In genomic region chr10:8917798-8918197, GRCm38 (mm10) we compare ENCODE assay signal across 20 mouse cellular contexts. TPM values are rescaled to one million over a fixed set of nuclear protein-coding genes. Genes with fewer than 3 reads are reported as not detected.
DNase-seq lines count a peak whose midpoint lies in the region; ATAC-seq and TF ChIP-seq lines count a peak whose summit lies in the region.
"Had no signal": no experiment of that assay in that cellular context is flagged by ENCODE, and none has a peak within 500 bp of the region (broad histone marks: within the 10 kb centered on the region; RNA-seq: fewer than 3 reads in every experiment).

No protein-coding gene starts in this region.

- DNase-seq in heart, adult 9 months (ENCODE audit: low spot score in 2 of 2) = no peak
- no peak for DNase-seq in kidney, adult 2 months
- no peak for DNase-seq in kidney, postnatal 4 days
- DNase-seq in testis, postnatal 14 days (ENCODE audit: low spot score) = no peak
- DNase-seq in forebrain, embryonic 14.5 days (ENCODE audit: low spot score) = no peak
- no peak for DNase-seq in right cerebral cortex, postnatal 25 days
- DNase-seq: adrenal gland, postnatal 10 days; cerebellum, adult 8-10 months; cerebellum, postnatal 36 days; gastrocnemius, adult 2 months; kidney, adult 9 months; lung, embryonic 14.5 days; lung, postnatal 4 days; right cerebral cortex, postnatal 4 days had no signal

- no peaks in the 10 kb centered on the region for H3K9me3 ChIP-seq in heart, embryonic 12.5 days (replicated peaks)
- H3K9me3 ChIP-seq in forebrain, embryonic 14.5 days (replicated peaks; ENCODE audit: control insufficient read depth, low read length) = no peaks in the 10 kb centered on the region
- H3K9me3 ChIP-seq: forebrain, embryonic 13.5 days; hindbrain, embryonic 15.5 days; midbrain, embryonic 10.5 days had no signal

- no peak overlapping the region for H3K4me2 ChIP-seq in heart, embryonic 12.5 days
- no peak overlapping the region for H3K4me2 ChIP-seq in forebrain, embryonic 14.5 days (ENCODE audit: low read length)
- H3K4me2 ChIP-seq: forebrain, embryonic 13.5 days; hindbrain, embryonic 15.5 days; lung, embryonic 14.5 days had no signal

- no peak overlapping the region for H3K4me3 ChIP-seq in heart, embryonic 12.5 days
- H3K4me3 ChIP-seq in kidney, adult 2 months (ENCODE audit: insufficient read depth, low read depth, low read length) = no peak overlapping the region
- no peak overlapping the region for H3K4me3 ChIP-seq in testis, adult 2 months (ENCODE audit: control insufficient read depth, low read depth, low read length)
- H3K4me3 ChIP-seq in forebrain, embryonic 14.5 days (ENCODE audit: low read depth, low read length) = no peak overlapping the region
- H3K4me3 ChIP-seq: forebrain, embryonic 13.5 days; gastrocnemius, adult 2 months; hindbrain, embryonic 15.5 days; left cerebral cortex, adult 2 months; midbrain, embryonic 10.5 days had no signal

- H3K9ac ChIP-seq in heart, embryonic 12.5 days = no peak overlapping the region
- no peak overlapping the region for H3K9ac ChIP-seq in forebrain, embryonic 14.5 days (ENCODE audit: low read length)
- H3K9ac ChIP-seq: forebrain, embryonic 13.5 days; hindbrain, embryonic 15.5 days; lung, embryonic 14.5 days had no signal

- no peak for TF ChIP-seq POLR2A in kidney, adult 2 months (IDR thresholded peaks at IDR 0.05; ENCODE audit: low read depth, low read length)
- TF ChIP-seq POLR2A in testis, adult 2 months (IDR thresholded peaks at IDR 0.05; ENCODE audit: control insufficient read depth, low read depth, low read length) = no peak

- peak; percentile 68 for ATAC-seq in heart, embryonic 12.5 days (ENCODE audit: insufficient number of reproducible peaks, low FRiP score)
- ATAC-seq in forebrain, embryonic 14.5 days = no peak
- ATAC-seq: forebrain, embryonic 13.5 days had no signal

- H3K27me3 ChIP-seq in heart, embryonic 12.5 days (replicated peaks) = no peaks in the 10 kb centered on the region
- H3K27me3 ChIP-seq in kidney, adult 2 months (replicated peaks; ENCODE audit: control insufficient read depth, insufficient read depth, low read length) = no peaks in the 10 kb centered on the region
- no peaks in the 10 kb centered on the region for H3K27me3 ChIP-seq in testis, adult 2 months (ENCODE audit: control insufficient read depth, insufficient read depth, low read length)
- H3K27me3 ChIP-seq in forebrain, embryonic 14.5 days (replicated peaks; ENCODE audit: control insufficient read depth, insufficient read depth, low read length) = no peaks in the 10 kb centered on the region
- H3K27me3 ChIP-seq: hindbrain, embryonic 15.5 days had no signal

- TF ChIP-seq CTCF in kidney, adult 2 months (conservative IDR thresholded peaks at IDR 0.05; ENCODE audit: insufficient read depth, insufficient read length, low read depth, low read length) = no peak
- no peak for TF ChIP-seq CTCF in testis, adult 2 months (IDR thresholded peaks at IDR 0.05; ENCODE audit: control insufficient read depth, insufficient read depth, insufficient replicate concordance, low read depth, low read length)

- H3K27ac ChIP-seq in heart, embryonic 12.5 days (ENCODE audit: poor library complexity, severe bottlenecking) = peak overlapping the region; percentile 46; the same call in 1 of the 2 replicates
- H3K27ac ChIP-seq in kidney, adult 2 months (ENCODE audit: insufficient read depth, low read depth, low read length) = peak overlapping the region; percentile 50; the same call in 1 of the 2 replicates
- H3K27ac ChIP-seq in testis, adult 2 months (ENCODE audit: control insufficient read depth, insufficient read depth, low read depth, low read length) = peak overlapping the region; percentile 3; the same call in 1 of the 2 replicates
- no peak overlapping the region for H3K27ac ChIP-seq in forebrain, embryonic 14.5 days (ENCODE audit: low read depth, low read length)
- H3K27ac ChIP-seq: forebrain, embryonic 13.5 days; gastrocnemius, adult 2 months; hindbrain, embryonic 15.5 days; left cerebral cortex, adult 2 months; midbrain, embryonic 10.5 days had no signal

- WGBS in heart, embryonic 12.5 days = 32% methylated on average over 2 of the region's 2 CpGs
- WGBS in kidney, adult 2 months = 74% methylated on average over 2 of the region's 2 CpGs
- 75% methylated on average over 2 of the region's 2 CpGs for WGBS in forebrain, embryonic 14.5 days

- no peaks in the 10 kb centered on the region for H3K36me3 ChIP-seq in heart, embryonic 12.5 days
- H3K36me3 ChIP-seq in kidney, adult 2 months (ENCODE audit: control insufficient read depth, insufficient read depth, low read length) = no peaks in the 10 kb centered on the region
- no peaks in the 10 kb centered on the region for H3K36me3 ChIP-seq in testis, adult 2 months (ENCODE audit: control insufficient read depth, insufficient read depth, low read length)
- H3K36me3 ChIP-seq in forebrain, embryonic 14.5 days (ENCODE audit: control insufficient read depth, insufficient read depth, low read length) = no peaks in the 10 kb centered on the region
- H3K36me3 ChIP-seq: hindbrain, embryonic 15.5 days; midbrain, embryonic 10.5 days had no signal

- H3K4me1 ChIP-seq in heart, embryonic 12.5 days (replicated peaks) = peaks cover 5% of the 10 kb centered on the region; the same call in 1 of the 2 replicates
- no peaks in the 10 kb centered on the region; the same call in 1 of the 2 replicates for H3K4me1 ChIP-seq in kidney, adult 2 months (ENCODE audit: control insufficient read depth, insufficient read depth, low read length)
- no peaks in the 10 kb centered on the region for H3K4me1 ChIP-seq in testis, adult 2 months (ENCODE audit: control insufficient read depth, insufficient read depth, low read length)
- H3K4me1 ChIP-seq in forebrain, embryonic 14.5 days (ENCODE audit: control insufficient read depth, insufficient read depth, low read length) = peaks cover 2% of the 10 kb centered on the region; the same call in 1 of the 2 replicates

RNA-seq across cellular contexts. Expression of gene Sash1, which starts 31.9 kb away (rescaled TPM):
- 2.2 and 2.9 TPM in 2 replicates for polyA plus RNA-seq in heart, embryonic 12.5 days (2016; fragmentation: Nextera tagmentation; extraction: Ambion mirVana)
- 13.5 and 14.5 TPM in 2 replicates for polyA plus RNA-seq in kidney, adult 2 months (2012; rRNA removed)
- 2.7 and 2.8 TPM in 2 replicates for polyA plus RNA-seq in testis, adult 2 months (2012; rRNA removed)
- 1.9 and 2.2 TPM in 2 replicates for polyA plus RNA-seq in forebrain, embryonic 14.5 days (2014; fragmentation: Nextera tagmentation; extraction: Ambion mirVana)
